Mouse (Mus musculus): ENCODE measurements around the gene Rnf157. TPM values are rescaled to one million over a fixed set of nuclear protein-coding genes. Genes with fewer than 3 reads are reported as not detected.

Rnf157 gene
- total and polyA plus RNA-seq, 3 experiments, result 8.7 to 39.3 (median 10.9) TPM

DNA sequence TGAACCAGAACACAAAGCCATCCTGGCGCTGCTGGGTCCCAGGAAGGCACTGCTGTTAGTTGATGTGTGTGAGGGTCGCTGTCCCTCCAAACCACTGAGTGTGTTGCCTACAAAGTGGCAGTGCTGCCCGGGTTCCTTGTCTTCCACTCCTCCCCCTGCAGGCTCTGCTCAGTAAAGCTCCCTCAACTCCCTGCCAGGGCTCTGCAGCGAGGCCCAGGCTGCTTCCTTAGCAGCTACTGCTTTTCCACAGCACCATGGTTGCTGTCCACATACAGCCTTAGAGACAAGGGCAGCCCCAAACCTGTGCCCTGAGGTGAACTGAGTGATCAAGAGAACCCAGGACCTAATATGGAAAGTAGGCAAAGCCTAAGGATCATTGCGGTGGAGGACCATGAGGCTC is 125.5 kb downstream of the Rnf157 start:
- TF ChIP-seq TCF12 (IDR thresholded peaks at IDR 0.05; ENCODE audit: low read depth, low read length) (no peak), KAT2A (IDR thresholded peaks at IDR 0.05; ENCODE audit: insufficient replicate concordance, low read length) (no peak)
- Histone ChIP-seq H3K27ac (ENCODE audit: insufficient read depth, low read depth) (no peak overlapping the region), H3K36me3 (replicated peaks in 1 of 2; ENCODE audit: control insufficient read depth in 1 of 2, insufficient read depth in 1 of 2, low read length in 1 of 2) (peaks cover 39 to 66% of the 10 kb centered on the region in 2 experiments), H3K79me2 (replicated peaks; ENCODE audit: control insufficient read depth, extremely low read depth, insufficient read depth, poor library complexity, severe bottlenecking) (no peaks in the 10 kb centered on the region), H3K27me3 (replicated peaks) (no peaks in the 10 kb centered on the region), H3K4me1 (ENCODE audit: control insufficient read depth in 1 of 2, insufficient read depth in 2 of 2) (peaks cover 15 to 92% of the 10 kb centered on the region in 2 experiments), H3K9me3 (replicated peaks; ENCODE audit: low read length) (peaks cover 8% of the 10 kb centered on the region), H3K4me3 (replicated peaks in 1 of 3; ENCODE audit: low read depth in 2 of 3, low read length in 2 of 3, poor library complexity in 1 of 3) (no peak overlapping the region), H3K9ac (ENCODE audit: insufficient read depth, low read depth) (no peak overlapping the region), H3K4me2 (ENCODE audit: insufficient read depth, low read depth, poor library complexity, severe bottlenecking) (no peak overlapping the region)
- dilution Hi-C loops (cut with MboI; ENCODE audit: extremely low pct_ligation_motif_present, extremely low pct_unique_long_range_greater_than_20kb, low sequenced_read_pairs), result no loop called here
- in situ Hi-C loops (cut with MboI; ENCODE audit: low pct_ligation_motif_present, low pct_unique_long_range_greater_than_20kb, low sequenced_read_pairs), result no loop called here
- no peak for DNase-seq (ENCODE audit: extremely low read depth)

Other genes starting within 250 kb of the Rnf157 start
- gene Fbf1, start 244.9 kb downstream of the Rnf157 start, total RNA-seq (2012; rRNA removed), result 44.8 and 45.5 TPM in 2 replicates
- 23.9 and 26.6 TPM in 2 replicates for gene Fbf1, start 244.9 kb downstream of the Rnf157 start, total RNA-seq (2014; rRNA removed)
- gene Fbf1, start 244.9 kb downstream of the Rnf157 start, polyA plus RNA-seq (2012; ENCODE audit: insufficient read length, low read depth), result 39.0 and 40.7 TPM in 2 replicates
- gene Ten1, start 214.2 kb downstream of the Rnf157 start, total RNA-seq (2012; rRNA removed), result 76.5 and 77.4 TPM in 2 replicates
- 66.7 and 74.4 TPM in 2 replicates for gene Ten1, start 214.2 kb downstream of the Rnf157 start, total RNA-seq (2014; rRNA removed)
- gene Ten1, start 214.2 kb downstream of the Rnf157 start, polyA plus RNA-seq (2012; ENCODE audit: insufficient read length, low read depth), result 70.4 and 81.8 TPM in 2 replicates
- gene Acox1, start 214.0 kb downstream of the Rnf157 start, total RNA-seq (2012; rRNA removed), result 19.3 and 21.0 TPM in 2 replicates
- 17.1 and 18.7 TPM in 2 replicates for gene Acox1, start 214.0 kb downstream of the Rnf157 start, total RNA-seq (2014; rRNA removed)
- gene Acox1, start 214.0 kb downstream of the Rnf157 start, polyA plus RNA-seq (2012; ENCODE audit: insufficient read length, low read depth), result 20.3 and 20.4 TPM in 2 replicates
- 0.17 and 0.21 TPM in 2 replicates for gene Evpl, start 175.0 kb downstream of the Rnf157 start, total RNA-seq (2012; rRNA removed)
- 0.09 TPM in 1 of 2 replicates, not detected in the other for gene Evpl, start 175.0 kb downstream of the Rnf157 start, total RNA-seq (2014; rRNA removed)
- 0.20 and 0.23 TPM in 2 replicates for gene Evpl, start 175.0 kb downstream of the Rnf157 start, polyA plus RNA-seq (2012; ENCODE audit: insufficient read length, low read depth)
- 74.7 and 78.1 TPM in 2 replicates for gene Srp68, start 138.8 kb downstream of the Rnf157 start, total RNA-seq (2012; rRNA removed)
- gene Srp68, start 138.8 kb downstream of the Rnf157 start, total RNA-seq (2014; rRNA removed), result 49.3 and 53.2 TPM in 2 replicates
- gene Srp68, start 138.8 kb downstream of the Rnf157 start, polyA plus RNA-seq (2012; ENCODE audit: insufficient read length, low read depth), result 174 and 184 TPM in 2 replicates
- gene Galr2, start 132.1 kb downstream of the Rnf157 start, total RNA-seq (2012; rRNA removed), result 0.38 and 0.85 TPM in 2 replicates
- gene Galr2, start 132.1 kb downstream of the Rnf157 start, total RNA-seq (2014; rRNA removed), result 0.21 TPM in 1 of 2 replicates, not detected in the other
- gene Galr2, start 132.1 kb downstream of the Rnf157 start, polyA plus RNA-seq (2012; ENCODE audit: insufficient read length, low read depth), result 1.6 and 1.7 TPM in 2 replicates
- 34.0 and 42.1 TPM in 2 replicates for gene Exoc7, start 105.8 kb downstream of the Rnf157 start, total RNA-seq (2012; rRNA removed)
- 32.2 and 38.8 TPM in 2 replicates for gene Exoc7, start 105.8 kb downstream of the Rnf157 start, total RNA-seq (2014; rRNA removed)
- 51.8 and 57.6 TPM in 2 replicates for gene Exoc7, start 105.8 kb downstream of the Rnf157 start, polyA plus RNA-seq (2012; ENCODE audit: insufficient read length, low read depth)
- 0.67 and 2.6 TPM in 2 replicates for gene Foxj1, start 77.6 kb downstream of the Rnf157 start, total RNA-seq (2012; rRNA removed)
- gene Foxj1, start 77.6 kb downstream of the Rnf157 start, total RNA-seq (2014; rRNA removed), result 2.0 and 3.0 TPM in 2 replicates
- gene Foxj1, start 77.6 kb downstream of the Rnf157 start, polyA plus RNA-seq (2012; ENCODE audit: insufficient read length, low read depth), result 0.12 and 0.26 TPM in 2 replicates
- 321 and 436 TPM in 2 replicates for gene Ubald2, start 21.1 kb upstream of the Rnf157 start, total RNA-seq (2012; rRNA removed)
- gene Ubald2, start 21.1 kb upstream of the Rnf157 start, total RNA-seq (2014; rRNA removed), result 291 and 336 TPM in 2 replicates
- gene Ubald2, start 21.1 kb upstream of the Rnf157 start, polyA plus RNA-seq (2012; ENCODE audit: insufficient read length, low read depth), result 222 and 228 TPM in 2 replicates
- 0.13 and 0.38 TPM in 2 replicates for gene Qrich2, start 53.2 kb upstream of the Rnf157 start, total RNA-seq (2012; rRNA removed)
- gene Qrich2, start 53.2 kb upstream of the Rnf157 start, total RNA-seq (2014; rRNA removed), result 0.23 and 0.32 TPM in 2 replicates
- gene Qrich2, start 53.2 kb upstream of the Rnf157 start, polyA plus RNA-seq (2012; ENCODE audit: insufficient read length, low read depth), result 0.29 and 0.37 TPM in 2 replicates
- gene Prpsap1, start 81.2 kb upstream of the Rnf157 start, total RNA-seq (2012; rRNA removed), result 114 and 118 TPM in 2 replicates
- 79.8 and 93.5 TPM in 2 replicates for gene Prpsap1, start 81.2 kb upstream of the Rnf157 start, total RNA-seq (2014; rRNA removed)
- gene Prpsap1, start 81.2 kb upstream of the Rnf157 start, polyA plus RNA-seq (2012; ENCODE audit: insufficient read length, low read depth), result 112 and 114 TPM in 2 replicates
- gene Sphk1, start 117.9 kb upstream of the Rnf157 start, total RNA-seq (2012; rRNA removed), result 0.84 and 2.1 TPM in 2 replicates
- gene Sphk1, start 117.9 kb upstream of the Rnf157 start, total RNA-seq (2014; rRNA removed), result 0.20 and 0.89 TPM in 2 replicates
- gene Sphk1, start 117.9 kb upstream of the Rnf157 start, polyA plus RNA-seq (2012; ENCODE audit: insufficient read length, low read depth), result 0.26 and 0.50 TPM in 2 replicates
- 37.6 and 42.8 TPM in 2 replicates for gene Ube2o, start 168.4 kb upstream of the Rnf157 start, total RNA-seq (2012; rRNA removed)
- 12.6 and 12.7 TPM in 2 replicates for gene Ube2o, start 168.4 kb upstream of the Rnf157 start, total RNA-seq (2014; rRNA removed)
- 50.5 and 61.7 TPM in 2 replicates for gene Ube2o, start 168.4 kb upstream of the Rnf157 start, polyA plus RNA-seq (2012; ENCODE audit: insufficient read length, low read depth)
- gene Aanat, start 173.4 kb upstream of the Rnf157 start, total RNA-seq (2012; rRNA removed), result not detected in 2 replicates
- gene Aanat, start 173.4 kb upstream of the Rnf157 start, total RNA-seq (2014; rRNA removed), result not detected in 2 replicates
- gene Aanat, start 173.4 kb upstream of the Rnf157 start, polyA plus RNA-seq (2012; ENCODE audit: insufficient read length, low read depth), result not detected in 2 replicates
- gene Rhbdf2, start 214.0 kb upstream of the Rnf157 start, total RNA-seq (2012; rRNA removed), result 8.5 and 12.1 TPM in 2 replicates
- gene Rhbdf2, start 214.0 kb upstream of the Rnf157 start, total RNA-seq (2014; rRNA removed), result 3.1 and 3.4 TPM in 2 replicates
- gene Rhbdf2, start 214.0 kb upstream of the Rnf157 start, polyA plus RNA-seq (2012; ENCODE audit: insufficient read length, low read depth), result 11.8 and 14.7 TPM in 2 replicates
- not detected in 2 replicates for gene Prcd, start 240.5 kb upstream of the Rnf157 start, total RNA-seq (2012; rRNA removed)
- not detected in 2 replicates for gene Prcd, start 240.5 kb upstream of the Rnf157 start, total RNA-seq (2014; rRNA removed)
- gene Prcd, start 240.5 kb upstream of the Rnf157 start, polyA plus RNA-seq (2012; ENCODE audit: insufficient read length, low read depth), result not detected in 2 replicates
- not detected in 2 replicates for gene Cygb, start 241.3 kb upstream of the Rnf157 start, total RNA-seq (2012; rRNA removed)
- gene Cygb, start 241.3 kb upstream of the Rnf157 start, total RNA-seq (2014; rRNA removed), result not detected in 2 replicates
- 0.11 TPM in 1 of 2 replicates, not detected in the other for gene Cygb, start 241.3 kb upstream of the Rnf157 start, polyA plus RNA-seq (2012; ENCODE audit: insufficient read length, low read depth)

All from CH12.LX (cell line).